Mouse (Mus musculus): Measurements from ENCODE around the gene B3galnt2.
"Not testable (repeated sequence)": the region's sequence is repeated elsewhere in the genome, so short reads cannot be mapped to it uniquely, and the experiment has no call there.

Gene B3galnt2

GRCm38 (mm10) chr13:14006056-14006455 is 51.8 kb downstream of the B3galnt2 start:
- no peak for DNase-seq (ENCODE audit: low spot score)

GRCm38 (mm10) chr13:14011454-14011995 is 57.3 kb downstream of the B3galnt2 start:
- no peak for DNase-seq (ENCODE audit: low spot score)

- no peak for DNase-seq (ENCODE audit: low spot score)
Observed at GRCm38 (mm10) chr13:14014001-14014400, 59.7 kb downstream of the B3galnt2 start.

GRCm38 (mm10) chr13:14014540-14014939 is 60.3 kb downstream of the B3galnt2 start:
- DNase-seq (ENCODE audit: low spot score) = no peak

DNA sequence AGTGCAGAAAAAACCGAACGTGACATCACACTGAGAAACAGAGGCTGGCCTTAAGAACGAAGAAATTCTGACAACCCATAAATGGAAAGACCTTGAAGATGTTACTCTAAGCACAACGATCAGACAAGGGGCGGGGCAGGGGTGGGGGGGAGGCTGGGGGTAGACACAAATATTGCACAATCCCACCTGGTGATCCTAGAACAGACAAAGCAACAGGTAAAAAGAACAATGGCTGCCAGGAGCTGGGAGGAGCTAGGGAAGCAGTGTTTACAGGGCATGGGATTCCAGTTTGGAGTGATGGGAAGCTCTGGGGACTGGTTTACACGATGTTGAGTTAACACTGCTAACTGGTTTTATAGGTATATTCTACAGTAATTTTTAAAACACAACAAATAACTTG is 61.3 kb downstream of the B3galnt2 start:
- no peak for DNase-seq (ENCODE audit: low spot score)

GRCm38 (mm10) chr13:14018283-14018682 is 64.0 kb downstream of the B3galnt2 start:
- no peak for DNase-seq (ENCODE audit: low spot score)

DNA sequence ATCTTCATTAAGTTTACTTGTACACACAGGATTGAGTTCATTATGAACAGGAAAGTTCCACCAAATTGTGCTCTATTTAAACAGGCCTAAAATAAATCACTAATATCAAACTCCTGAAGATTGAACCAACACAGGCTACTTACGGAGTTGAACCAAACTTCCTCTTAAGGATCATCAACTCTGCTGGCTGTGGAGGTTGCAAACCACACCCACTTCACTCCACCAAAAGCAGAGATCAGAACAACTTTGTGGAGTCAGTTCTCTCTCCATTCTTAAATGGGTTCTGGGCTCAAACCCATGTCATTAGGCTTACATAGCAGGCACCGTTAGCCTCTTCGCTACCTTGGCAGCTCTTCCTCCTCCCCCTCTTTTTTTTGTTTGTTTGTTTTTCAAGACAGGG is 64.6 kb downstream of the B3galnt2 start:
- no peak for DNase-seq (ENCODE audit: low spot score)

GRCm38 (mm10) chr13:14021417-14021816 is 67.1 kb downstream of the B3galnt2 start:
- DNase-seq (ENCODE audit: low spot score) = not testable (repeated sequence)

- no peak for DNase-seq (ENCODE audit: low spot score)
Observed at GRCm38 (mm10) chr13:14025554-14025953, 71.3 kb downstream of the B3galnt2 start.

GRCm38 (mm10) chr13:14026154-14026820 is 72.0 kb downstream of the B3galnt2 start:
- no peak for DNase-seq (ENCODE audit: low spot score)

- no peak for DNase-seq (ENCODE audit: low spot score)
Observed at GRCm38 (mm10) chr13:14033309-14034072, 79.2 kb downstream of the B3galnt2 start.

- DNase-seq (ENCODE audit: low spot score) = no peak
Observed at GRCm38 (mm10) chr13:14034073-14034348, 79.7 kb downstream of the B3galnt2 start.

- not testable (repeated sequence) for DNase-seq (ENCODE audit: low spot score)
Observed at GRCm38 (mm10) chr13:14035352-14035751, 81.1 kb downstream of the B3galnt2 start.

DNA sequence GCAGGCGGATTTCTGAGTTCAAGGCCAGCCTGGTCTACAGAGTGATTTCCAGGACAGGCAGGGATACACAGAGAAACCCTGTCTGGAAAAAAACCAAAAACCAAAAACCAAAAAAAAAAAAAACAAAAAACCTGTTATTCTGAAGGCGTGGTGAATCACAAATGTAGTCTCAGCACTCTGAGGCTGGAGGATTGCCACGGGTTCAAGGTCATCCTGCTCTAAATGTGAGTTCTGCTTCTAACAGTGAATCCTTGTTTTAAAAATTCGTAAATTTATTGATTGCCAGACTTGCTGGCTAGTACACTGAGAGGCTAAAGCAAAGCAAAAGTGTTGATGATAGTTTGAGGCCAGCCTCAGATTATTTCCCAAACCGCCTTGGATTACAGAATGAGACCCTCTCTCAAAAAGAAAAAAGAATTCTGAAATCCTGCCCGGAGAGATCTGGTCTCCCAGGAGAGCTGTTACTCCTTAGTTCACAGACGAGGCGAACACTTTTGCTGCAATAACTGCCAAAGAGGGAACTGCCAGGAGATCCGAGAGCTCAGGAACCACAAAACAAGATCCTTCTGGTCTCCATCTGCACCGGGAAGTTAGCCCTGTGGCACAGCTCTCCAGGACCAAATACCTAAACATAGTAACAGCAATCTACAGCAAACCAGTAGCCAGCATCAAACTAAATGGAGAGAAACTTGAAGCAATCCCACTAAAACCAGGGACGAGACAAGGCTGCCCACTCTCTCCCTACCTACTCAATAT is 81.8 kb downstream of the B3galnt2 start:
- DNase-seq (ENCODE audit: low spot score) = no peak

- DNase-seq (ENCODE audit: low spot score) = peak; percentile 15
Observed at GRCm38 (mm10) chr13:14038911-14039291, 84.6 kb downstream of the B3galnt2 start.

DNA sequence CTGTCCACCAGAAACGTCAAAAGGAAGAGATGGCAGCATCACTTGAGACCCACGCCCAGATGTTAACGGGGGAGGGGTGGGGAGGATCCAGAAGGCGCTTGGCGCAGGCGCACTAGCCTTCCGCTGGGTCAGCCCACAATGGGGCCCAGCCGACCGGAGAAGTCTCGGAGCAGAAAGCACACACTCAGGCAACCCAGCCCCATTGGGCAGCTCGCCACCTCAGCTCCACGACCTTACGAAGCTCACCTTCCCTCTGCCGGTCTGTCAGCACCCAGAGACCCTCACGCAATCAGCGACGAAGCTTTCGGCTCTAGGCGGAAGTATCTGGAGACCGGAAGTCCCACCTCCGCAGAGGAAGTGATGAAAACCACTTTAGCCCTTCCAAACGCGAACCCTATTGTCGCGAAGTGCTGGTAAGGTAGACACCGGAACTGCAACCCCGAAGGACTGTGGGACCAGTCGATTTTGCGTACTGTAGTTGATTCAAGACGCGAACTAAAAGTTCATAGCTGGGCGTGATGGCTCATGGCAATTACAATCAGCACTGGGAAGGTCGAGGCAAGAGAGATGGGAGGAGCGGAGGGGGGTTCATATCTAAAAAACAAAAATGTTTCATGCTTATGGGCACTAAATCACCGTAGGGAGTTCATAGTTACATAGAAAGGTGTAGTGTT is 85.2 kb downstream of the B3galnt2 start, which contains the start of gene Tbce:
Gene Tbce, minus strand, starts transcription at position 347 of the 674 bp plus-strand sequence.
- peak; percentile 91 for DNase-seq (ENCODE audit: low spot score)

DNA sequence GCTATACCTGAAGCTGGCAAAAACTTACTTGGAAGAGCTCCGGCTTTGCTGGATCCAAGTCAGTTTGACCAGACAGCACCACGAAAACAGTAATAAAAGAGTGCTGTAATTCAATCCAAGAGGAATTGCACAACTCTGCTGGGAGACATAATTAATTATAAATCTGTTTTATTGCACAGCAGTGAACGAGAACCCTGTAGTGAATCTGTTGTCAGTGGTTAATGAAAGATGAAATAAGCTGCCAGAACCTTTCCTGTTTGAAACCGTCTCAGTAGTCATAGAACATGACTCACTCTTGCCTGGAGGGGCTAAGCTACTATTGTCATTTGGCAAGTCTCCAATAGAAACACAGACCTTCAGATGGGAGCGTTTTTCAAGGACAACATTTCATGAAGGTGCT is 85.9 kb downstream of the B3galnt2 start:
- DNase-seq (ENCODE audit: low spot score) = no peak

- DNase-seq (ENCODE audit: low spot score) = no peak
Observed at GRCm38 (mm10) chr13:14043851-14044250, 89.6 kb downstream of the B3galnt2 start.

- no peak for DNase-seq (ENCODE audit: low spot score)
Observed at GRCm38 (mm10) chr13:14044521-14044920, 90.3 kb downstream of the B3galnt2 start.

All from layer of hippocampus, adult 11-12 months (tissue).